Mouse (Mus musculus): ENCODE measurements around the gene Jak1. TPM values are rescaled to one million over a fixed set of nuclear protein-coding genes. Genes with fewer than 3 reads are reported as not detected.
A peak's percentile ranks its signal among the peaks of the same experiment; 100 is the strongest.

Gene Jak1
- polyA plus RNA-seq, 1 experiment from 2014 or later = 71.9 TPM

- Histone ChIP-seq H3K27me3 (ENCODE audit: insufficient read depth, low read length) (no peaks in the 10 kb centered on the region), H3K4me2 (ENCODE audit: low read length) (no peak overlapping the region), H3K9ac (ENCODE audit: low read depth, low read length) (no peak overlapping the region), H3K27ac (no peak overlapping the region), H3K4me1 (replicated peaks; ENCODE audit: insufficient read depth, low read length) (no peaks in the 10 kb centered on the region; the same call in 1 of the 2 replicates), H3K4me3 (replicated peaks; ENCODE audit: low read depth, low read length) (no peak overlapping the region), H3K36me3 (ENCODE audit: insufficient read depth, low read length) (no peaks in the 10 kb centered on the region), H3K9me3 (replicated peaks; ENCODE audit: low read length) (no peaks in the 10 kb centered on the region)
- DNase-seq (ENCODE audit: low spot score) (no peak), ATAC-seq (replicated peaks; ENCODE audit: low FRiP score, low read depth) (no peak)
- 88% methylated on average over 8 of the region's 8 CpGs for WGBS
- no peak for TF ChIP-seq CTCF (IDR thresholded peaks at IDR 0.05; ENCODE audit: low read depth)
These were observed 65.5 kb downstream of the Jak1 start for GRCm38 (mm10) chr4:101199433-101200081.

GRCm38 (mm10) chr4:101198333-101198732, 66.7 kb downstream of the Jak1 start:
- Histone ChIP-seq H3K27ac (no peak overlapping the region), H3K9me3 (replicated peaks; ENCODE audit: low read length) (no peaks in the 10 kb centered on the region), H3K4me1 (replicated peaks; ENCODE audit: insufficient read depth, low read length) (no peaks in the 10 kb centered on the region; the same call in 1 of the 2 replicates), H3K4me2 (ENCODE audit: low read length) (no peak overlapping the region), H3K27me3 (ENCODE audit: insufficient read depth, low read length) (no peaks in the 10 kb centered on the region), H3K9ac (ENCODE audit: low read depth, low read length) (no peak overlapping the region), H3K4me3 (replicated peaks; ENCODE audit: low read depth, low read length) (no peak overlapping the region), H3K36me3 (ENCODE audit: insufficient read depth, low read length) (no peaks in the 10 kb centered on the region)
- ATAC-seq (replicated peaks; ENCODE audit: low FRiP score, low read depth) = no peak
- TF ChIP-seq CTCF (IDR thresholded peaks at IDR 0.05; ENCODE audit: low read depth) = 0 out of 2 replicates have a peak, but pooled peaks have one; percentile 21
- no peak for DNase-seq (ENCODE audit: low spot score)
- 66% methylated on average over 2 of the region's 2 CpGs for WGBS

- H3K4me3 ChIP-seq (replicated peaks; ENCODE audit: low read depth, low read length) = no peak overlapping the region
- H3K36me3 ChIP-seq (ENCODE audit: insufficient read depth, low read length) = no peaks in the 10 kb centered on the region
- no peak overlapping the region for H3K27ac ChIP-seq
- H3K4me1 ChIP-seq (replicated peaks; ENCODE audit: insufficient read depth, low read length) = no peaks in the 10 kb centered on the region; the same call in none of the 2 replicates
- DNase-seq (ENCODE audit: low spot score) (peak; percentile 41), ATAC-seq (replicated peaks; ENCODE audit: low FRiP score, low read depth) (no peak)
- no peak overlapping the region for H3K4me2 ChIP-seq (ENCODE audit: low read length)
- no peaks in the 10 kb centered on the region for H3K27me3 ChIP-seq (ENCODE audit: insufficient read depth, low read length)
- H3K9me3 ChIP-seq (replicated peaks; ENCODE audit: low read length) = no peaks in the 10 kb centered on the region
- WGBS = 55% methylated on average over 9 of the region's 9 CpGs
- TF ChIP-seq CTCF (IDR thresholded peaks at IDR 0.05; ENCODE audit: low read depth) = no peak
- no peak overlapping the region for H3K9ac ChIP-seq (ENCODE audit: low read depth, low read length)
These were observed 67.5 kb downstream of the Jak1 start for GRCm38 (mm10) chr4:101197421-101198170.

GRCm38 (mm10) chr4:101196407-101196806, 68.7 kb downstream of the Jak1 start:
- no peaks in the 10 kb centered on the region for H3K9me3 ChIP-seq (replicated peaks; ENCODE audit: low read length)
- no peak for TF ChIP-seq CTCF (IDR thresholded peaks at IDR 0.05; ENCODE audit: low read depth)
- H3K27me3 ChIP-seq (ENCODE audit: insufficient read depth, low read length) = no peaks in the 10 kb centered on the region
- no peak overlapping the region for H3K9ac ChIP-seq (ENCODE audit: low read depth, low read length)
- H3K4me2 ChIP-seq (ENCODE audit: low read length) = no peak overlapping the region
- H3K4me1 ChIP-seq (replicated peaks; ENCODE audit: insufficient read depth, low read length) = no peaks in the 10 kb centered on the region; the same call in none of the 2 replicates
- ATAC-seq (replicated peaks; ENCODE audit: low FRiP score, low read depth) = no peak
- no peak overlapping the region for H3K27ac ChIP-seq
- WGBS = 88% methylated on average over 2 of the region's 2 CpGs
- no peak for DNase-seq (ENCODE audit: low spot score)
- no peak overlapping the region for H3K4me3 ChIP-seq (replicated peaks; ENCODE audit: low read depth, low read length)
- H3K36me3 ChIP-seq (ENCODE audit: insufficient read depth, low read length) = no peaks in the 10 kb centered on the region

- Histone ChIP-seq H3K4me3 (replicated peaks; ENCODE audit: low read depth, low read length) (no peak overlapping the region), H3K27ac (no peak overlapping the region), H3K4me2 (ENCODE audit: low read length) (no peak overlapping the region), H3K4me1 (replicated peaks; ENCODE audit: insufficient read depth, low read length) (no peaks in the 10 kb centered on the region; the same call in none of the 2 replicates), H3K27me3 (ENCODE audit: insufficient read depth, low read length) (no peaks in the 10 kb centered on the region), H3K36me3 (ENCODE audit: insufficient read depth, low read length) (0 out of 2 replicates have a peak, but pooled peaks cover 5% of the 10 kb centered on the region), H3K9ac (ENCODE audit: low read depth, low read length) (no peak overlapping the region), H3K9me3 (replicated peaks; ENCODE audit: low read length) (no peaks in the 10 kb centered on the region)
- no peak for DNase-seq (ENCODE audit: low spot score)
- no peak for TF ChIP-seq CTCF (IDR thresholded peaks at IDR 0.05; ENCODE audit: low read depth)
- WGBS = 93% methylated on average over 1 of the region's 1 CpGs
- ATAC-seq (replicated peaks; ENCODE audit: low FRiP score, low read depth) = no peak
These were observed 70.9 kb downstream of the Jak1 start for GRCm38 (mm10) chr4:101194170-101194569.

GRCm38 (mm10) chr4:101192241-101192976, 72.7 kb downstream of the Jak1 start:
- DNase-seq (ENCODE audit: low spot score) (no peak), ATAC-seq (replicated peaks; ENCODE audit: low FRiP score, low read depth) (no peak)
- H3K9ac ChIP-seq (ENCODE audit: low read depth, low read length) = no peak overlapping the region
- H3K4me1 ChIP-seq (replicated peaks; ENCODE audit: insufficient read depth, low read length) = no peaks in the 10 kb centered on the region; the same call in 1 of the 2 replicates
- no peaks in the 10 kb centered on the region for H3K27me3 ChIP-seq (ENCODE audit: insufficient read depth, low read length)
- H3K4me3 ChIP-seq (replicated peaks; ENCODE audit: low read depth, low read length) = no peak overlapping the region
- no peak for TF ChIP-seq CTCF (IDR thresholded peaks at IDR 0.05; ENCODE audit: low read depth)
- no peak overlapping the region for H3K4me2 ChIP-seq (ENCODE audit: low read length)
- H3K9me3 ChIP-seq (replicated peaks; ENCODE audit: low read length) = no peaks in the 10 kb centered on the region
- no peak overlapping the region for H3K27ac ChIP-seq
- WGBS = 74% methylated on average over 5 of the region's 5 CpGs
- 0 out of 2 replicates have a peak, but pooled peaks cover 11% of the 10 kb centered on the region for H3K36me3 ChIP-seq (ENCODE audit: insufficient read depth, low read length)

Measured in kidney, postnatal 0 days (tissue).